Mouse (Mus musculus) G1E (cell line): Measurements from ENCODE around the gene Bcas2.

Source experiments
- CTCF ChIP-seq: IDR thresholded peaks from 2 replicates; pipeline ENCODE4 v1.5.1; 2012; ENCODE audit warnings: low read depth, low read length, inconsistent platforms, mixed read lengths
- GATA1 ChIP-seq: IDR thresholded peaks from 2 replicates; pipeline ENCODE4 v1.6.1; 2012; ENCODE audit warnings: borderline replicate concordance, low read length, inconsistent platforms, mixed read lengths
- GATA2 ChIP-seq: IDR thresholded peaks from 2 replicates; pipeline ENCODE4 v1.6.1; 2012; ENCODE audit warnings: low read depth, low read length, inconsistent platforms, borderline replicate concordance
- POLR2AphosphoS5 ChIP-seq: IDR thresholded peaks from 2 replicates; pipeline ENCODE4 v1.6.1; 2012; ENCODE audit warnings: low read depth, low read length, inconsistent platforms; ENCODE audit not compliant: insufficient replicate concordance
- TAL1 ChIP-seq: conservative IDR thresholded peaks from 2 replicates; pipeline ENCODE4 v1.6.1; 2012; ENCODE audit warnings: low read depth, low read length, inconsistent platforms, mixed read lengths

- TF ChIP-seq POLR2AphosphoS5 (no peak), CTCF (no peak), GATA2 (no peak), TAL1 (no peak), GATA1 (no peak)
Observed at GRCm38 (mm10) chr3:103213537-103213936, 42.1 kb downstream of the Bcas2 start.
